Mouse (Mus musculus): ENCODE data around the gene Mdm4. TPM values are rescaled to one million over a fixed set of nuclear protein-coding genes. Genes with fewer than 3 reads are reported as not detected.
"Not testable (repeated sequence)": the region's sequence is repeated elsewhere in the genome, so short reads cannot be mapped to it uniquely, and the experiment has no call there.

Gene Mdm4
- total and polyA plus RNA-seq, 2 experiments from 2014 or later: 13.4 to 42.2 TPM

GRCm38 (mm10) chr1:133024426-133024825 lies 5.9 kb downstream of the Mdm4 start:
- ATAC-seq (ENCODE audit: insufficient read depth, low read depth) (no peak), DNase-seq (ENCODE audit: low spot score) (no peak)
- Histone ChIP-seq H3K27ac (ENCODE audit: low read depth) (peak overlapping the region; percentile 92), H3K4me3 (ENCODE audit: low read depth, low read length) (peak overlapping the region; percentile 95), H3K27me3 (ENCODE audit: control insufficient read depth, insufficient read depth, low read length) (no peaks in the 10 kb centered on the region), H3K9ac (replicated peaks; ENCODE audit: low read depth, low read length) (peak overlapping the region; percentile 96), H3K36me3 (replicated peaks; ENCODE audit: control insufficient read depth, insufficient read depth, low read length) (no peaks in the 10 kb centered on the region), H3K4me1 (ENCODE audit: control insufficient read depth, insufficient read depth) (peaks cover 7% of the 10 kb centered on the region; the same call in 1 of the 2 replicates), H3K4me2 (ENCODE audit: low read depth, low read length) (peak overlapping the region; percentile 72), H3K9me3 (replicated peaks; ENCODE audit: control insufficient read depth, low read length) (no peaks in the 10 kb centered on the region)
- 25% methylated on average over 7 of the region's 7 CpGs for WGBS
- TF ChIP-seq CTCF (IDR thresholded peaks at IDR 0.05; ENCODE audit: low read depth) (no peak), EP300 (IDR thresholded peaks at IDR 0.05; ENCODE audit: low read depth) (no peak)

- H3K9me3 ChIP-seq (replicated peaks; ENCODE audit: control insufficient read depth, low read length); H3K36me3 ChIP-seq (replicated peaks; ENCODE audit: control insufficient read depth, insufficient read depth, low read length); H3K4me1 ChIP-seq (ENCODE audit: control insufficient read depth, insufficient read depth); H3K27me3 ChIP-seq (ENCODE audit: control insufficient read depth, insufficient read depth, low read length); DNase-seq (ENCODE audit: low spot score); H3K27ac ChIP-seq (ENCODE audit: low read depth); H3K9ac ChIP-seq (replicated peaks; ENCODE audit: low read depth, low read length); ATAC-seq (ENCODE audit: insufficient read depth, low read depth): not testable (repeated sequence)
- Histone ChIP-seq H3K4me2 (ENCODE audit: low read depth, low read length) (peak overlapping the region; percentile 72; the same call in 1 of the 2 replicates), H3K4me3 (ENCODE audit: low read depth, low read length) (0 out of 2 replicates have a peak overlapping the region, but pooled peaks have one; percentile 95)
- WGBS: 83% methylated on average over 3 of the region's 3 CpGs
These were observed 6.6 kb downstream of the Mdm4 start for GRCm38 (mm10) chr1:133023723-133024122.

GRCm38 (mm10) chr1:133021971-133022370 lies 8.4 kb downstream of the Mdm4 start:
- not testable (repeated sequence) for H3K4me3 ChIP-seq (ENCODE audit: low read depth, low read length); H3K4me2 ChIP-seq (ENCODE audit: low read depth, low read length); DNase-seq (ENCODE audit: low spot score); H3K9me3 ChIP-seq (replicated peaks; ENCODE audit: control insufficient read depth, low read length); H3K27ac ChIP-seq (ENCODE audit: low read depth); H3K27me3 ChIP-seq (ENCODE audit: control insufficient read depth, insufficient read depth, low read length); H3K9ac ChIP-seq (replicated peaks; ENCODE audit: low read depth, low read length); H3K4me1 ChIP-seq (ENCODE audit: control insufficient read depth, insufficient read depth); ATAC-seq (ENCODE audit: insufficient read depth, low read depth)
- 93% methylated on average over 2 of the region's 2 CpGs for WGBS
- peaks cover 16% of the 10 kb centered on the region for H3K36me3 ChIP-seq (replicated peaks; ENCODE audit: control insufficient read depth, insufficient read depth, low read length)

- Histone ChIP-seq H3K4me3 (ENCODE audit: low read depth, low read length) (no peak overlapping the region), H3K9me3 (replicated peaks; ENCODE audit: control insufficient read depth, low read length) (no peaks in the 10 kb centered on the region), H3K27ac (ENCODE audit: low read depth) (no peak overlapping the region), H3K4me2 (ENCODE audit: low read depth, low read length) (no peak overlapping the region), H3K9ac (replicated peaks; ENCODE audit: low read depth, low read length) (no peak overlapping the region), H3K36me3 (replicated peaks; ENCODE audit: control insufficient read depth, insufficient read depth, low read length) (peaks cover 20% of the 10 kb centered on the region), H3K4me1 (ENCODE audit: control insufficient read depth, insufficient read depth) (peaks cover 7% of the 10 kb centered on the region; the same call in 1 of the 2 replicates), H3K27me3 (ENCODE audit: control insufficient read depth, insufficient read depth, low read length) (no peaks in the 10 kb centered on the region)
- DNase-seq (ENCODE audit: low spot score): no peak
- ATAC-seq (ENCODE audit: insufficient read depth, low read depth): no peak
- TF ChIP-seq CTCF (IDR thresholded peaks at IDR 0.05; ENCODE audit: low read depth): no peak
- no peak for TF ChIP-seq EP300 (IDR thresholded peaks at IDR 0.05; ENCODE audit: low read depth)
- WGBS: 94% methylated on average over 7 of the region's 7 CpGs
These were observed 9.0 kb downstream of the Mdm4 start for GRCm38 (mm10) chr1:133021391-133021790.

- WGBS: 76% methylated on average over 3 of the region's 3 CpGs
These were observed 10.0 kb downstream of the Mdm4 start for GRCm38 (mm10) chr1:133020137-133020894.

GRCm38 (mm10) chr1:133019312-133019711 lies 11.0 kb downstream of the Mdm4 start:
- TF ChIP-seq CTCF (IDR thresholded peaks at IDR 0.05; ENCODE audit: low read depth): no peak
- no peak for TF ChIP-seq EP300 (IDR thresholded peaks at IDR 0.05; ENCODE audit: low read depth)
- peaks cover 4% of the 10 kb centered on the region; the same call in 1 of the 2 replicates for H3K4me1 ChIP-seq (ENCODE audit: control insufficient read depth, insufficient read depth)
- no peaks in the 10 kb centered on the region for H3K27me3 ChIP-seq (ENCODE audit: control insufficient read depth, insufficient read depth, low read length)
- H3K4me3 ChIP-seq (ENCODE audit: low read depth, low read length): no peak overlapping the region
- H3K27ac ChIP-seq (ENCODE audit: low read depth): no peak overlapping the region
- H3K9me3 ChIP-seq (replicated peaks; ENCODE audit: control insufficient read depth, low read length): no peaks in the 10 kb centered on the region
- peaks cover 37% of the 10 kb centered on the region for H3K36me3 ChIP-seq (replicated peaks; ENCODE audit: control insufficient read depth, insufficient read depth, low read length)
- no peak for DNase-seq (ENCODE audit: low spot score)
- no peak overlapping the region for H3K4me2 ChIP-seq (ENCODE audit: low read depth, low read length)
- no peak for ATAC-seq (ENCODE audit: insufficient read depth, low read depth)
- no peak overlapping the region for H3K9ac ChIP-seq (replicated peaks; ENCODE audit: low read depth, low read length)

More at GRCm38 (mm10) chr1:133020137-133020894, 10.0 kb downstream of the Mdm4 start:
- Histone ChIP-seq H3K9ac (replicated peaks; ENCODE audit: low read depth, low read length) (no peak overlapping the region), H3K4me3 (ENCODE audit: low read depth, low read length) (no peak overlapping the region), H3K27ac (ENCODE audit: low read depth) (no peak overlapping the region), H3K9me3 (replicated peaks; ENCODE audit: control insufficient read depth, low read length) (no peaks in the 10 kb centered on the region), H3K27me3 (ENCODE audit: control insufficient read depth, insufficient read depth, low read length) (no peaks in the 10 kb centered on the region), H3K4me1 (ENCODE audit: control insufficient read depth, insufficient read depth) (peaks cover 7% of the 10 kb centered on the region; the same call in 1 of the 2 replicates), H3K36me3 (replicated peaks; ENCODE audit: control insufficient read depth, insufficient read depth, low read length) (peaks cover 28% of the 10 kb centered on the region), H3K4me2 (ENCODE audit: low read depth, low read length) (no peak overlapping the region)
- TF ChIP-seq CTCF (IDR thresholded peaks at IDR 0.05; ENCODE audit: low read depth) (no peak), EP300 (IDR thresholded peaks at IDR 0.05; ENCODE audit: low read depth) (no peak)
- ATAC-seq (ENCODE audit: insufficient read depth, low read depth) (no peak), DNase-seq (ENCODE audit: low spot score) (no peak)
